In the genomic region with DNA sequence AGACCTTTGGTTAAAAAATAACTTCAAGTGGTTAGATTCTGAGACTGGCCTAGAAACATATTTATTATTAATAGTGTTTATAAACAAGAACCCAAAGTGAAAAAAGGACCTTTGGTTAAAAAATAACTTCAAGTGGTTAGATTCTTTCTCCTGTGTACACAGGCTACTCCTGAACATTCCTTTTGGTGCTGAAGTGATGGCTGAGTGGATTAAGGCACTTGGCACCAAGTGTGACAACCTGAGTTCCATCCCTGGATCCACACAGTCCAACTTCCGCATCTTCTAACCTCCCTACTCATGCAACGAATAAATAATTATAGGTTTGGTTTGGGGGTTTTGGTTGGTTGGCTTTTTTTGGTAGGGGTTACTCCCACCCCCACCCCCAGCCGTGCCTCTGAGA, we compare ENCODE assay signal across 21 mouse cellular contexts. TPM values are rescaled to one million over a fixed set of nuclear protein-coding genes. Genes with fewer than 3 reads are reported as not detected.
DNase-seq lines count a peak whose midpoint lies in the region; ATAC-seq and TF ChIP-seq lines count a peak whose summit lies in the region.
"Had no signal": no experiment of that assay in that cellular context is flagged by ENCODE, and none has a peak within 500 bp of the region (broad histone marks: within the 10 kb centered on the region; RNA-seq: fewer than 3 reads in every experiment).

No protein-coding gene starts in this region.

- no peaks in the 10 kb centered on the region for H3K27me3 ChIP-seq in lung, postnatal 0 days (replicated peaks; ENCODE audit: insufficient read depth, low read length)
- no peaks in the 10 kb centered on the region for H3K27me3 ChIP-seq in midbrain, embryonic 15.5 days (replicated peaks)
- H3K27me3 ChIP-seq: embryonic facial prominence, embryonic 15.5 days; hindbrain, embryonic 12.5 days had no signal

- no peak overlapping the region for H3K4me2 ChIP-seq in lung, postnatal 0 days (replicated peaks; ENCODE audit: low read depth, low read length)
- no peak overlapping the region for H3K4me2 ChIP-seq in midbrain, embryonic 15.5 days
- H3K4me2 ChIP-seq: embryonic facial prominence, embryonic 15.5 days; hindbrain, embryonic 12.5 days had no signal

- peak overlapping the region; percentile 65 for H3K27ac ChIP-seq in lung, postnatal 0 days (ENCODE audit: low read length)
- no peak overlapping the region for H3K27ac ChIP-seq in midbrain, embryonic 15.5 days
- H3K27ac ChIP-seq in gastrocnemius, adult 2 months, result no peak overlapping the region
- H3K27ac ChIP-seq: embryonic facial prominence, embryonic 15.5 days; forebrain, embryonic 10.5 days; heart, embryonic 10.5 days; hindbrain, embryonic 12.5 days had no signal

- 60% methylated on average over 3 of the region's 3 CpGs for WGBS in lung, postnatal 0 days
- 86% methylated on average over 3 of the region's 3 CpGs for WGBS in midbrain, embryonic 15.5 days

- no peaks in the 10 kb centered on the region for H3K9me3 ChIP-seq in lung, postnatal 0 days (ENCODE audit: low read length)
- no peaks in the 10 kb centered on the region for H3K9me3 ChIP-seq in midbrain, embryonic 15.5 days
- H3K9me3 ChIP-seq: embryonic facial prominence, embryonic 15.5 days; forebrain, embryonic 10.5 days; heart, embryonic 10.5 days; hindbrain, embryonic 12.5 days had no signal

- H3K9ac ChIP-seq in lung, postnatal 0 days (replicated peaks; ENCODE audit: low read depth), result no peak overlapping the region
- H3K9ac ChIP-seq in midbrain, embryonic 15.5 days, result no peak overlapping the region
- H3K9ac ChIP-seq: embryonic facial prominence, embryonic 15.5 days; hindbrain, embryonic 12.5 days had no signal

- ATAC-seq in lung, postnatal 0 days, result peak; percentile 98
- ATAC-seq in midbrain, embryonic 15.5 days (replicated peaks), result no peak
- ATAC-seq: forebrain, embryonic 14.5 days had no signal

- intact Hi-C loops in gastrocnemius, adult 2 months (cut with DNase I), result no loop called here

- no peak for TF ChIP-seq CTCF in lung, postnatal 0 days (IDR thresholded peaks at IDR 0.05)
- TF ChIP-seq CTCF in gastrocnemius, adult 2 months (IDR thresholded peaks at IDR 0.05), result no peak

- peak; percentile 96 for TF ChIP-seq EP300 in lung, postnatal 0 days (IDR thresholded peaks at IDR 0.05)

- no peaks in the 10 kb centered on the region for H3K4me1 ChIP-seq in lung, postnatal 0 days (ENCODE audit: insufficient read depth, low read depth, low read length)
- no peaks in the 10 kb centered on the region for H3K4me1 ChIP-seq in midbrain, embryonic 15.5 days
- H3K4me1 ChIP-seq: embryonic facial prominence, embryonic 15.5 days; forebrain, embryonic 10.5 days; heart, embryonic 10.5 days; hindbrain, embryonic 12.5 days had no signal

- H3K4me3 ChIP-seq in lung, postnatal 0 days (ENCODE audit: low read depth, low read length), result no peak overlapping the region
- no peak overlapping the region for H3K4me3 ChIP-seq in midbrain, embryonic 15.5 days
- H3K4me3 ChIP-seq in gastrocnemius, adult 2 months, result no peak overlapping the region
- H3K4me3 ChIP-seq: embryonic facial prominence, embryonic 15.5 days; erythroblast, embryonic 14.5 days; forebrain, embryonic 10.5 days; heart, embryonic 10.5 days; hindbrain, embryonic 12.5 days had no signal

- peaks cover 26% of the 10 kb centered on the region for H3K36me3 ChIP-seq in lung, postnatal 0 days (ENCODE audit: insufficient read depth, low read length)
- H3K36me3 ChIP-seq in midbrain, embryonic 15.5 days (replicated peaks), result peaks cover 31% of the 10 kb centered on the region

- DNase-seq in kidney, adult 9 months, result peak; percentile 54
- no peak for DNase-seq in kidney, adult 11 months
- peak; percentile 85 for DNase-seq in lung, postnatal 0 days (ENCODE audit: low spot score)
- DNase-seq in lung, postnatal 36 days, result peak; percentile 69
- DNase-seq in adrenal gland, postnatal 10 days, result no peak
- no peak for DNase-seq in gastrocnemius, adult 2 months
- DNase-seq: adrenal gland, postnatal 25 days; cerebellum, adult 2 months; cerebellum, postnatal 10 days; embryo, embryonic 11 days; gastrocnemius, postnatal 10 days; heart, adult 18-20 months; heart, postnatal 10 days; heart, postnatal 4 days had no signal

RNA-seq across cellular contexts. Expression of a gene that starts 28.7 kb away (rescaled TPM):
- 44.5 and 45.2 TPM in 2 replicates for polyA plus RNA-seq in lung, postnatal 0 days (2015; fragmentation: Nextera tagmentation; extraction: Ambion mirVana)
- 30.1 and 34.9 TPM in 2 replicates for polyA plus RNA-seq in midbrain, embryonic 15.5 days (2015; fragmentation: Nextera tagmentation; extraction: Ambion mirVana)
- total RNA-seq in adrenal gland, postnatal 10 days (2021), result 10 to 100 TPM; 22.8 to 24.5 TPM
- 10 to 100 TPM; 11.2 to 16.3 TPM for total RNA-seq in gastrocnemius, adult 2 months (2021)

RNA-seq across cellular contexts. Expression of a gene that starts 29.4 kb away (rescaled TPM):
- 12.3 and 12.8 TPM in 2 replicates for polyA plus RNA-seq in lung, postnatal 0 days (2015; fragmentation: Nextera tagmentation; extraction: Ambion mirVana)
- polyA plus RNA-seq in midbrain, embryonic 15.5 days (2015; fragmentation: Nextera tagmentation; extraction: Ambion mirVana), result 8.4 and 8.7 TPM in 2 replicates
- total RNA-seq in adrenal gland, postnatal 10 days (2021), result 10 to 100 TPM; 25.4 to 28.4 TPM
- 10 to 100 TPM in 1 of 2 experiments, 1 to 10 TPM in 1; 7.5 to 10.9 TPM for total RNA-seq in gastrocnemius, adult 2 months (2021)

RNA-seq across cellular contexts. Expression of a gene that starts 37.3 kb away (rescaled TPM):
- polyA plus RNA-seq in lung, postnatal 0 days (2015; fragmentation: Nextera tagmentation; extraction: Ambion mirVana), result 59.4 and 69.4 TPM in 2 replicates
- polyA plus RNA-seq in midbrain, embryonic 15.5 days (2015; fragmentation: Nextera tagmentation; extraction: Ambion mirVana), result 72.1 and 77.6 TPM in 2 replicates
- 100 to 1,000 TPM; 360 to 448 TPM for total RNA-seq in adrenal gland, postnatal 10 days (2021)
- total RNA-seq in gastrocnemius, adult 2 months (2021), result 10 to 100 TPM; 90.1 to 99.7 TPM

Comparison
In these comparisons a context has a peak if more than half of its experiments do, and no peak if none do; other contexts are left out.
1. DNase-seq: peak in kidney, adult 9 months (single experiment), lung, postnatal 0 days (single experiment) and lung, postnatal 36 days (single experiment); none in kidney, adult 11 months (single experiment), adrenal gland, postnatal 10 days (single experiment) and gastrocnemius, adult 2 months (single experiment).